Mouse (Mus musculus): ENCODE data around the gene Atg4d. TPM values are rescaled to one million over a fixed set of nuclear protein-coding genes. Genes with fewer than 3 reads are reported as not detected.

Gene Atg4d
- total RNA-seq, 1 experiment, result 23.8 TPM

DNA sequence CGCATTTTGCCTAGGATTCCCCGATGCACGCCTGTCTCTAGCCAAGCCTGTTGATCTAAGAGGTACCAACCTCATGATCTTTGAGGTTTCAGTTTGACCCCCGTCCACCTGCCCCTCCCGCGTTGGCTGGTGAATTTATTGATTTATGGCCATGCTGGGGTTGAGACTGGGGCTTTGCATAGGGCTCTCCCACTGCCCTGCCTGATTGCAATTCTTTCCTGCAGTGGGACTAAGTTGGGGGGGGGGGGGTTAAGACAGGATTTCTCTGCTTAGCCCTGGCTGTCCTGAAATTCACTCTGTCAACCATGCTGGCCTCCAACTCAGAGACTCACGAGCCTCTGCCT is 39.7 kb upstream of the Atg4d start:
- Histone ChIP-seq H3K9ac (ENCODE audit: insufficient read depth, low read depth, low read length, poor library complexity, severe bottlenecking) (peak overlapping the region; percentile 57), H3K4me3 (ENCODE audit: insufficient read depth in 1 of 2, low read depth in 1 of 2, low read length in 2 of 2, poor library complexity in 1 of 2, severe bottlenecking in 1 of 2) (peak overlapping the region; percentile 51 to 58), H3K36me3 (ENCODE audit: control insufficient read depth, insufficient read depth, low read length, poor library complexity, severe bottlenecking) (no peaks in the 10 kb centered on the region), H3K4me1 (ENCODE audit: control insufficient read depth in 2 of 2, insufficient read depth in 2 of 2, low read length in 2 of 2, poor library complexity in 1 of 2) (peaks cover 4 to 11% of the 10 kb centered on the region in 2 experiments; a peak in 3 of 4 replicates), H3K9me3 (ENCODE audit: control insufficient read depth, insufficient read depth, low read depth, low read length) (no peaks in the 10 kb centered on the region), H3K27ac (ENCODE audit: insufficient read depth, low read depth, low read length, poor library complexity, severe bottlenecking) (peak overlapping the region; percentile 61; the same call in 1 of the 2 replicates)
- no peak for DNase-seq (ENCODE audit: low read depth, low spot score)
- TF ChIP-seq ZNF384 (IDR thresholded peaks at IDR 0.05; ENCODE audit: low read depth, low read length) (no peak), CHD2 (IDR thresholded peaks at IDR 0.05; ENCODE audit: low read depth, low read length) (no peak), HCFC1 (IDR thresholded peaks at IDR 0.05; ENCODE audit: borderline replicate concordance, insufficient read depth, low read length) (no peak), MAFK (IDR thresholded peaks at IDR 0.05; ENCODE audit: insufficient read depth, low read depth, low read length) (no peak), ZC3H11A (IDR thresholded peaks at IDR 0.05; ENCODE audit: borderline replicate concordance, low read depth, low read length) (no peak)
- in situ Hi-C loops (cut with MboI; ENCODE audit: low sequenced_read_pairs in 2 of 2, unreplicated experiment in 2 of 2), result no loop called here

DNA sequence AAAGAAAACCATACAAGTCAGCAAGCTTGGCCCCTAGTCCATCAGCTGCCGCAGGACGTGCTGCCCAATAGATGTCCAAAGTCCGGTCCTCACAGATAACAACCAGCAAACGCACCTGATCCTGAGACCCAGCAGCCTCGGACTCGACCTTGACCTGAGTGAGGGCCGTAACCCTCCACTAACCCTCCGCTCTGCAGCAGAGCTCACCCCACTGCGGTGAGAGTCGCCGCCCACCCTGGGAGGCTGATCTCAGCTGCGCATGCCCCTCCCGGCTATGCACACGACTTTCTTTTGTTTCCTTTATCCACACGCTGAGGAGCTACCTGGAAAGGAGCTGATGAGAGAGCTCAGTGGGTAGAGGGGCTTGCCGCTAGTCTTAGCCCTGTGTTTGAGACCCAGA is 37.8 kb upstream of the Atg4d start:
- no peak for TF ChIP-seq ZC3H11A (IDR thresholded peaks at IDR 0.05; ENCODE audit: borderline replicate concordance, low read depth, low read length)
- TF ChIP-seq MAFK (IDR thresholded peaks at IDR 0.05; ENCODE audit: insufficient read depth, low read depth, low read length), result no peak
- no peak for TF ChIP-seq ZNF384 (IDR thresholded peaks at IDR 0.05; ENCODE audit: low read depth, low read length)
- no peak for TF ChIP-seq HCFC1 (IDR thresholded peaks at IDR 0.05; ENCODE audit: borderline replicate concordance, insufficient read depth, low read length)
- no peak for TF ChIP-seq CHD2 (IDR thresholded peaks at IDR 0.05; ENCODE audit: low read depth, low read length)
- Histone ChIP-seq H3K36me3 (ENCODE audit: control insufficient read depth, insufficient read depth, low read length, poor library complexity, severe bottlenecking) (peaks cover 5% of the 10 kb centered on the region; the same call in 1 of the 2 replicates), H3K4me3 (ENCODE audit: insufficient read depth in 1 of 2, low read depth in 1 of 2, low read length in 2 of 2, poor library complexity in 1 of 2, severe bottlenecking in 1 of 2) (peak overlapping the region; percentile 5 to 21; a peak in 1 of 4 replicates), H3K9ac (ENCODE audit: insufficient read depth, low read depth, low read length, poor library complexity, severe bottlenecking) (no peak overlapping the region), H3K4me1 (ENCODE audit: control insufficient read depth in 2 of 2, insufficient read depth in 2 of 2, low read length in 2 of 2, poor library complexity in 1 of 2) (peaks cover 0 to 22% of the 10 kb centered on the region in 2 experiments; a peak in 3 of 4 replicates), H3K9me3 (ENCODE audit: control insufficient read depth, insufficient read depth, low read depth, low read length) (no peaks in the 10 kb centered on the region), H3K27ac (ENCODE audit: insufficient read depth, low read depth, low read length, poor library complexity, severe bottlenecking) (no peak overlapping the region)
- in situ Hi-C loops (cut with MboI; ENCODE audit: low sequenced_read_pairs in 2 of 2, unreplicated experiment in 2 of 2), result no loop called here
- no peak for DNase-seq (ENCODE audit: low read depth, low spot score)

DNA sequence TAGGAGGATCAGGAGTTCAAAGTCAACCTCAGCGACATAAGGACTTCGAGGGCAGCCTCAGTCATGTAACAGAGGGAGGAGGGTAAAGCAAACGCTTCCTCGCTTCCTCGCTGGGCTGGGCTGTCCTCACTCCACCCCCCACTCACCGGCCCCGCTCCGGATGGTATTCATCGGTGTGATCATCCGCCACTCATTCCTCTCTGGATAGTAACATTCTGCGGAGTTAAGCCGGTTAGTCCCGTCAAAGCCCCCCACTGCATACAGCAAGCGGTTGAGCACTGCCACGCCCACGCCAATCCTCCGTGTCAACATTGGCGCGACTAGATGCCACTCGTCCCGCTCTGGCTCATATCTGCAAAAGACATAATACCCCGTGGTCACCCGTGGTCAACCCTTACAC is 33.5 kb upstream of the Atg4d start:
- in situ Hi-C loops (cut with MboI; ENCODE audit: low sequenced_read_pairs in 2 of 2, unreplicated experiment in 2 of 2), result no loop called here
- peaks cover 16% of the 10 kb centered on the region; the same call in 1 of the 2 replicates for H3K36me3 ChIP-seq (ENCODE audit: control insufficient read depth, insufficient read depth, low read length, poor library complexity, severe bottlenecking)
- H3K4me1 ChIP-seq (ENCODE audit: control insufficient read depth in 2 of 2, insufficient read depth in 2 of 2, low read length in 2 of 2, poor library complexity in 1 of 2), result peaks cover 3 to 29% of the 10 kb centered on the region in 2 experiments
- DNase-seq (ENCODE audit: low read depth, low spot score), result no peak
- no peak overlapping the region for H3K9ac ChIP-seq (ENCODE audit: insufficient read depth, low read depth, low read length, poor library complexity, severe bottlenecking)
- no peak overlapping the region for H3K27ac ChIP-seq (ENCODE audit: insufficient read depth, low read depth, low read length, poor library complexity, severe bottlenecking)
- TF ChIP-seq HCFC1 (IDR thresholded peaks at IDR 0.05; ENCODE audit: borderline replicate concordance, insufficient read depth, low read length) (no peak), ZC3H11A (IDR thresholded peaks at IDR 0.05; ENCODE audit: borderline replicate concordance, low read depth, low read length) (no peak), CHD2 (IDR thresholded peaks at IDR 0.05; ENCODE audit: low read depth, low read length) (no peak), MAFK (IDR thresholded peaks at IDR 0.05; ENCODE audit: insufficient read depth, low read depth, low read length) (no peak), ZNF384 (IDR thresholded peaks at IDR 0.05; ENCODE audit: low read depth, low read length) (no peak)
- no peak overlapping the region; a peak in 1 of 4 replicates for H3K4me3 ChIP-seq (ENCODE audit: insufficient read depth in 1 of 2, low read depth in 1 of 2, low read length in 2 of 2, poor library complexity in 1 of 2, severe bottlenecking in 1 of 2)
- no peaks in the 10 kb centered on the region for H3K9me3 ChIP-seq (ENCODE audit: control insufficient read depth, insufficient read depth, low read depth, low read length)

DNA sequence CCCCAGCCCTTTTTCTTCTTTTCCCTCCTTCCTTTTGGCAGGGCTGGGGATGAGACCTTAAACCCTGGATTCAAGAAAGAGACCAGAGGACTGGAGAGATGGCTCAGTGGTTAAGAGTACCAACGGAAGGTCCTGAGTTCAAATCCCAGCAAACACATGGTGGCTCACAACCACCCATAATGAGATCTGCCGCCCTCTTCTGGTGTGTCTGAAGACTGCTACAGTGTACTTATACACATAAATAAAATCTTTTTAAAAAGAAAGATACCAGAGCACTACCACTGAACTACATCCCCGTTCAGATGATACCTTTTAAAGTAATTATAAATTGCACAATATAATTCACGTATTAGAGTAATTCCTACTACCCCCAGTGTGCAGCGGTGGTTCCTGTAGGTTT is 32.2 kb upstream of the Atg4d start:
- peaks cover 5 to 33% of the 10 kb centered on the region in 2 experiments for H3K4me1 ChIP-seq (ENCODE audit: control insufficient read depth in 2 of 2, insufficient read depth in 2 of 2, low read length in 2 of 2, poor library complexity in 1 of 2)
- H3K9ac ChIP-seq (ENCODE audit: insufficient read depth, low read depth, low read length, poor library complexity, severe bottlenecking), result no peak overlapping the region
- DNase-seq (ENCODE audit: low read depth, low spot score), result no peak
- TF ChIP-seq CHD2 (IDR thresholded peaks at IDR 0.05; ENCODE audit: low read depth, low read length) (no peak), ZC3H11A (IDR thresholded peaks at IDR 0.05; ENCODE audit: borderline replicate concordance, low read depth, low read length) (no peak), MAFK (IDR thresholded peaks at IDR 0.05; ENCODE audit: insufficient read depth, low read depth, low read length) (no peak), HCFC1 (IDR thresholded peaks at IDR 0.05; ENCODE audit: borderline replicate concordance, insufficient read depth, low read length) (no peak), ZNF384 (IDR thresholded peaks at IDR 0.05; ENCODE audit: low read depth, low read length) (no peak)
- H3K36me3 ChIP-seq (ENCODE audit: control insufficient read depth, insufficient read depth, low read length, poor library complexity, severe bottlenecking), result peaks cover 19% of the 10 kb centered on the region; the same call in 1 of the 2 replicates
- H3K27ac ChIP-seq (ENCODE audit: insufficient read depth, low read depth, low read length, poor library complexity, severe bottlenecking), result no peak overlapping the region
- 0 out of 4 replicates have a peak overlapping the region, but pooled peaks of 1 of the 2 experiments have one; percentile 57 for H3K4me3 ChIP-seq (ENCODE audit: insufficient read depth in 1 of 2, low read depth in 1 of 2, low read length in 2 of 2, poor library complexity in 1 of 2, severe bottlenecking in 1 of 2)
- no peaks in the 10 kb centered on the region for H3K9me3 ChIP-seq (ENCODE audit: control insufficient read depth, insufficient read depth, low read depth, low read length)
- in situ Hi-C loops (cut with MboI; ENCODE audit: low sequenced_read_pairs in 2 of 2, unreplicated experiment in 2 of 2), result no loop called here

Measured in ES-E14 (cell line).